Mouse (Mus musculus): ENCODE measurements around the gene Tnrc6c.
A peak's percentile ranks its signal among the peaks of the same experiment; 100 is the strongest.
"Not testable (repeated sequence)": the region's sequence is repeated elsewhere in the genome, so short reads cannot be mapped to it uniquely, and the experiment has no call there.

The Tnrc6c gene

GRCm38 (mm10) chr11:117770407-117770806 is 116.3 kb downstream of the Tnrc6c start:
- DNase-seq (ENCODE audit: low spot score) = no peak

GRCm38 (mm10) chr11:117772352-117772751 is 118.3 kb downstream of the Tnrc6c start:
- DNase-seq (ENCODE audit: low spot score) = no peak

GRCm38 (mm10) chr11:117774925-117775324 is 120.8 kb downstream of the Tnrc6c start:
- no peak for DNase-seq (ENCODE audit: low spot score)

- no peak for DNase-seq (ENCODE audit: low spot score)
Observed at GRCm38 (mm10) chr11:117775540-117775939, 121.5 kb downstream of the Tnrc6c start.

- DNase-seq (ENCODE audit: low spot score) = no peak
Observed at GRCm38 (mm10) chr11:117776085-117776792, 122.2 kb downstream of the Tnrc6c start.

- DNase-seq (ENCODE audit: low spot score) = no peak
Observed at GRCm38 (mm10) chr11:117777111-117777510, 123.0 kb downstream of the Tnrc6c start.

- no peak for DNase-seq (ENCODE audit: low spot score)
Observed at GRCm38 (mm10) chr11:117778031-117778430, 123.9 kb downstream of the Tnrc6c start.

GRCm38 (mm10) chr11:117778851-117779433 is 124.9 kb downstream of the Tnrc6c start:
- DNase-seq (ENCODE audit: low spot score) = peak; percentile 37

GRCm38 (mm10) chr11:117779434-117780198 is 125.5 kb downstream of the Tnrc6c start:
- DNase-seq (ENCODE audit: low spot score) = peak; percentile 79

GRCm38 (mm10) chr11:117780199-117780515 is 126.1 kb downstream of the Tnrc6c start:
- no peak for DNase-seq (ENCODE audit: low spot score)

- DNase-seq (ENCODE audit: low spot score) = peak; percentile 87
Observed at GRCm38 (mm10) chr11:117780582-117781111, 126.6 kb downstream of the Tnrc6c start.

GRCm38 (mm10) chr11:117781199-117781821 is 127.2 kb downstream of the Tnrc6c start:
- DNase-seq (ENCODE audit: low spot score) = no peak

GRCm38 (mm10) chr11:117781993-117782704 is 128.1 kb downstream of the Tnrc6c start, which contains the start of the genes Tmc8 and Tmc6:
TSS of gene Tmc8 (plus strand) at chr11:117782076.
TSS of gene Tmc6 (minus strand) at chr11:117782198.
- peak; percentile 40 for DNase-seq (ENCODE audit: low spot score)

- no peak for DNase-seq (ENCODE audit: low spot score)
Observed at GRCm38 (mm10) chr11:117782705-117783034, 128.6 kb downstream of the Tnrc6c start.

GRCm38 (mm10) chr11:117783089-117783488 is 129.0 kb downstream of the Tnrc6c start:
- peak; percentile 63 for DNase-seq (ENCODE audit: low spot score)

GRCm38 (mm10) chr11:117783683-117784309 is 129.7 kb downstream of the Tnrc6c start:
- DNase-seq (ENCODE audit: low spot score) = peak; percentile 43

- DNase-seq (ENCODE audit: low spot score) = peak; percentile 46
Observed at GRCm38 (mm10) chr11:117786294-117786693, 132.2 kb downstream of the Tnrc6c start.

- not testable (repeated sequence) for DNase-seq (ENCODE audit: low spot score)
Observed at GRCm38 (mm10) chr11:117788481-117788880, 134.4 kb downstream of the Tnrc6c start.

GRCm38 (mm10) chr11:117790286-117790685 is 136.2 kb downstream of the Tnrc6c start:
- peak; percentile 78 for DNase-seq (ENCODE audit: low spot score)

GRCm38 (mm10) chr11:117790703-117791440 is 136.8 kb downstream of the Tnrc6c start:
- peak; percentile 84 for DNase-seq (ENCODE audit: low spot score)

- DNase-seq (ENCODE audit: low spot score) = no peak
Observed at GRCm38 (mm10) chr11:117791441-117791761, 137.3 kb downstream of the Tnrc6c start.

All from yolk sac, embryonic 10.5 days (tissue).